Mouse (Mus musculus) ovary, adult 18-20 months (tissue): ENCODE data around the gene Myh10.

Experiments used
- DNase-seq: peaks from one replicate; pipeline ENCODE4 v3.0.0; 2022; ENCODE audit warnings: low spot score, mixed read lengths

Myh10 gene

DNA sequence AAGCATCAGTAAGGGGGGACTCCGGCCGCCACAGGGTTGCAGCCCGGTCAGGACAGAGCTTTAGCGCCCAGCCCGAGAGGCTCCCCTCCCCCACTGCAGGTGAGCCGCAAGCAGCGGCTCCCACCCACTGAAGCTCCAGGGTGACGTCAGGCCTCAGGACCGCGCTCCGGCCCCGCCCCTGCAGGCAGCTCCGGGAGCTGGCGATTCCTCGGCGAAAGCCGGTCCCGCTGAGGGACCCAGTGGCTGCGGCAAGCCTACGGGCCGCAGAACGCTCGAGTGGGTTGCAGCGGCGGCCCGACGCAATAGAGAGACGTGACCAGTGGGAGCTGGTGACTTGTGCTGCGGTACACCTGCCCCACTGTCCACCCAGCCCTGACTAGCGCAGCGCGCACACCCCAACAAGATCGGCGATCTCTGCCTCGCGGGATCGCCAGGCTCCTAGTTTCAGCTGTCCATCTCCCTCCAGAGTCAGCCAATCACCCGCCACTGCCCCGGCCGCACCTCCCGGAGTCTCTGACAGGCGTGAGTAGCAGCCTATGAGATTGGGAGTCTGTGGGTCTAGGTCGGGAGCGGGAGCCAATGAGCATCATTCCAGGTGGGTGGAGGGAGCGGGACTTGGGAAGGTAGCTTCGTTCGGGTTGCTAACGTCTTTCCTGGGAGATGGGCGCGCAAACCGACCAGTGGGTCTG is at the start of gene Myh10:
TSS of gene Myh10 (plus strand) at position 239 of the 689 bp plus-strand sequence.
- DNase-seq = peak; percentile 99

DNA sequence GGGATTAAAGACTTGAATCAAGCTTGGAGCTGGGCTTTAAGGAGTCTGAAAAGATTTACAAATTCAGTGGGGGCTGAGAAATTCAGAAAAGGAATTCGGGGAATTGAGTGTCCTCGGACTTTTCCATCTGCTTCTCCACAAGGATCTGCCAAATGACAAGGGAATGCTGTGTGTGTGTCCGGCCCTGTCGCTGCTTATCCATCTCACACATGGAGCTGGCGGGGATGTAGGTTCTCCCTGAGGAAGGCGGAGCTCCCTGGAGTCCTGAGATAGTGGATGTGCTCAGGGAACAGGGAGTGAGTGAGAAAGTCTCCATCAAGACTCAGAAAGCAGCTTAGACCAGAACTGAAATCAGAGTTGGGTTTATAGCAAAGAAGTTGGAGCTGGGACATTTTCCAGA is 46.6 kb upstream of the Myh10 start:
- DNase-seq = no peak

DNA sequence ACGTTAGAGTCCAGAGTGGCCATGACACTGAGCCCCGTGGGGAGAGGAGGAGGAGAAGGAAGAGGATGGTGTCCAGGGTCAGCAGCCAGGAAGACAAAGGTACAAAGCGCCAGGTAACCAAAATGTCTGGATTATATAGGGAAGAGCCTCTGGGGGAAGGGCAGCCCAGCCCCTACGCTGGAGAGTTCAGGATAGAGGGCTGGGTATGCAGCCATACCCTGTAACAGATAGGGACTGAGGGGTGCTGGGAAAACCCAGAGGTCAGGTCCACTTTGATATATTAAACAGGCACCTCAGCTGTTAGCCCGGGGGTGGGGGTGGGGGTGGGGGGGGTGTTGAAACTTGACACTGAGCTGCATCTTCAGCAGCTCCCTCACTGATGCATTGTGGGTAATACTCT is 43.6 kb upstream of the Myh10 start:
- DNase-seq = no peak

DNA sequence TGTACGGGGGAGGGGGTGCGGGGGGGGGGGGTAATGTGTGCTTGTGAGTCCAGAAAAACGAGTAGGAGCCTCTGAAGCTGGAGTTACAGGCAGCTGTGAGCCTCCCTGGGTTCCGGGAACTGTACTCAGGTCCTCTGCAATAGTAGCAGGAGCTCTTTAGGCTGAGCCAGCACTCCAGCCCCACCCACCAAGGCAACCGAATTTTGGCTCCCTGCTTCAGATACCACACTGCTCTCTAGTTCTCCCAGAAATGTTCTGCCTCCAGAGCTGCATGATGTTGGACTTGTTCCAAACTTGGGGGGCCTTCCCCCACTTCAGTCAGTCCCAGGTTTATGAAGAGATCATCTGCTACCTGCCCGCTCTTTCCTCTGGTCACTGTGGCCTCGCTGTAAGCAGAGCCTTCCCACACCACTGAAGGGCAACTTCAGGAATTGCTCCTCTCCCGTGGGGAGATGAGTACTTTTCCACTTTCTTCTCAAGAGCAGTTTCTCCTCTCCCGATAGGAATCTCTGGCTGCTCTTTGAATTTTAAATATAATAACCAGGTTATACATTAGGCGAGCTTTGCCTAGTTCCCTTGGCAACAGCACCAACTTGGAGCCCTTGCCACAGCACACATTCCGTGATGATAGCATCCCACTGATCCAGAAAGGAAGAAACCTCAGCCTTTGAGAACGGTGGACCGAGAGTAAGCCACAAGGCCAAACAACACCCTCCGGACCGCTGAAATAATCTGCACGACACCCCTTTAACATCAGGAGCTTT is 42.8 kb upstream of the Myh10 start:
- no peak for DNase-seq

DNA sequence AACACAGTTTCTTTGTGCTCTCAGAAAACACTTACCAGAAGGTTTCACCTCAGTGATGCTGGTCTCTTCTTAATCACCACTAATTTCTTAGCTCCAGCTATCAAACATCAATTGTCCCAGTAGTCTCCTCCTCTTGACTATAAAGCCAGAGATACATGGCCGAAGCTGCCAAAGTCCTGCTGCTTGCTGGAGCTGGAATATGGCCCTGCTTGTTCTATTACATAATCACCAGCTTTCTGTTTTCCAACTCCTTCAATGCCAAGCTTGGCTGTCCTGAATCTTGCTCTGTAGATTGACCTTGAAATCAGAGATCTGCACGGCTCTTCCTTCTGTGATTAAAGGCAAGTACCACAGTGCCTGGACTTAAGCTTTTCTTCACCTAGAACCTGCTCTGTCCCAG is 39.8 kb upstream of the Myh10 start:
- no peak for DNase-seq

DNA sequence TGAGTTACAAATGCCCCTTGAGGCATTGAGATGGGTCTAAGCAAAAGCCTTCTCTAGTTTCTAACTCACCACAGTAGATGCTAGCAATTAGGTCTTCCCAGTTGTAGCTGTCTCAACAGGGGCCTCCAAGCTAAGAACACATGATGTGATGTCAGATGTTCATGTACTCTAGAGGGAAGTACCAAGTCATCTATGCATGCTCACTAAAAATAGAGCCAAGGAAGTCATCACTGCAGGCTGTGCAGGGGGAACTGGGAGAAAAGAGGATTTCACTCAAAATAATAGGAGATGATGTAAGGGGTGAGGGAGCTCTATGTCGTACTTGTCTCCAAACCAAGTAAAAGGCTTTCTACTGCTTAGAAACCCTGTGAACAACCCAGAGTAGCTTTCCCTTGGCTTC is 35.8 kb upstream of the Myh10 start:
- DNase-seq = no peak

DNA sequence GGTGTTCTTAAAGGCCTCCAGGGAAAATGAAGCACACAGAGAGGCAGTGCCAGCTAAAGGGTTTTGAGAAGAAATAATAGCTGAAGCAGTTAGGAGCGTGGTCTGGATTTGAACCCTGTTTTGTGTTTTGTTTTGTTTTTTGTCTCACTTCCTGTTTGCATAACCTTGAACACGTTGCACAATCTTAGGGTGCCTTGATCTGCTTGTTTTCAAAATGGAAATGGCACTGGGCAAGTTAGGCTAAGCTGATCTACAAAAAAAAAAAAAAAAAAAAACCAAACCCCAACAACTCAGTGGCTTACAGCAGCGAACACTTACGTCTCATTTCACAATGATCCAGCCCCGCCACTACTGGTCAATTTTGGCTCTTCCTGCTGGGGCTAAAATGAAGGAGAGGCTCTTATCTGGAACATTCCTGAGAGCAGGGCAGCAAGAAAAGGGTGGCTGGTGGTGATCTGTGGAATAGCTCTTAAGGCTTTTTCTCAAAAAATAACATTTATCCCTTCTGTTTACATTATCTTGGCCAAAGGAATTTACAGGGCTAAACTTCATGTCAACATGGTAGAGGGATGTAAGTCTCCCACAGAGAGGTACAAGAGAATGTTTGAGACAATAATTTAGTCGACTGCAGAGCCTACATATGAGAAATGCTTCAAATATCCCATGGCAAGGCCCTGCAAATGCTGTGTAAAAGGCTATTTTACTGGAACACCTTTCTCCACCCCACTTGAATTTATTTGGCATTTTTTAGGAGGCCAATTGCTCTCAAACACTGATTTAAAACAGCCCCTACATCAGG is 34.3 kb upstream of the Myh10 start:
- no peak for DNase-seq

DNA sequence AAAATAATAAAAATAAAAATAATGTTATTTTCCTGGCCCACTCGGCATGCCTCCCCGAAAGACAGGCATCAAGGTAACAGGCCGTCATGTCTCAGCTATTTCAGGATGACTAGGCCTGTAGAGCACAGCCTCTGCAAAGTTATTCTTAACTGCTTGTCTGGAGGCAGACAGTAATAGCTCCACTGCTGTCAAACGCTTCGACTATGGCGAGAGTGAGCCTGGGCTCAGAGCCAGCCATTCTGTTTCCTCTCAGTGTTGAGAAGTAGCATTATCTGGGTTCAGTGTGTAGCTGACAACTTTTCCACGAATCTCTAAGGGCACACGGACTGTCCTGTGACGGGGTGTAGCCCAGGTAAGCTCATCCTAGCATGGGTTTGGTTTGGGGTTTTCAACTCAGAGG is 33.5 kb upstream of the Myh10 start:
- DNase-seq = no peak

DNA sequence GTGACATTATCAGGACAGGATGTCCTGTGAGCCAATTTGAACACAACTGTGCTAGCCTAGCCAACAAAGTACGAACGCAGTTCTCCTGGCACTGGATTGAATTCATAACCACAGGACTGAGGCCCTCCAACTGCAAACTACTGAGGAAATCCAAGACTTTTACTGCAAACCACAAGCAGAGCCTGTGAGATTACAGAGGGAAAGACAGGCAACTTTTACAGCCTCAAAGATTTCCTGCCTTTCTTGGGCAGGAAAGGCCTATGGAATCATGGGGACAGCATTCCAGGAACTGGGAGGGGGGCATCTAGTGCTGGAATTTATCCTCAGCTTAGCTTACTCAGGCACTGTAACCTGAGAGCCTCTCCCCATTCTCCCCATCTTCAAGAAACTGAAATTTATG is 26.0 kb upstream of the Myh10 start:
- DNase-seq = no peak

DNA sequence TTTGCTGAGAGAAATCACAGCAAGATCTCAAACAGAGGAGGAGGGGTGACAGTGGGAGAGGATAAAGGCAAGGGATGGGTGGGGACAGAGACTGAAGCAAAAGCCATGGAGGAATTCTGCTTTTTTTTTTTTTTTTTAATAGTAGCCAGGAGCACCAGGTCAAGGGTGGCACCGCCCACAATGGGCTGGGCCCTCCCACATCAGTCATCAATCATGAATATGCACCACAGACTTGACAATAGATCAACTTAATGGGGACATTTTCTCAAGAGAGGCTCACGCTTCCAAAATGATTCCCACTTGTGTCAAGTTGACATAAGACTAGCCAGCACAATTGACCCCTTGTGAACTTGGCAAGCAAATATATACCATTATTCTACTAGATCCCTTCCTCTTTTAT is 25.1 kb upstream of the Myh10 start:
- no peak for DNase-seq

DNA sequence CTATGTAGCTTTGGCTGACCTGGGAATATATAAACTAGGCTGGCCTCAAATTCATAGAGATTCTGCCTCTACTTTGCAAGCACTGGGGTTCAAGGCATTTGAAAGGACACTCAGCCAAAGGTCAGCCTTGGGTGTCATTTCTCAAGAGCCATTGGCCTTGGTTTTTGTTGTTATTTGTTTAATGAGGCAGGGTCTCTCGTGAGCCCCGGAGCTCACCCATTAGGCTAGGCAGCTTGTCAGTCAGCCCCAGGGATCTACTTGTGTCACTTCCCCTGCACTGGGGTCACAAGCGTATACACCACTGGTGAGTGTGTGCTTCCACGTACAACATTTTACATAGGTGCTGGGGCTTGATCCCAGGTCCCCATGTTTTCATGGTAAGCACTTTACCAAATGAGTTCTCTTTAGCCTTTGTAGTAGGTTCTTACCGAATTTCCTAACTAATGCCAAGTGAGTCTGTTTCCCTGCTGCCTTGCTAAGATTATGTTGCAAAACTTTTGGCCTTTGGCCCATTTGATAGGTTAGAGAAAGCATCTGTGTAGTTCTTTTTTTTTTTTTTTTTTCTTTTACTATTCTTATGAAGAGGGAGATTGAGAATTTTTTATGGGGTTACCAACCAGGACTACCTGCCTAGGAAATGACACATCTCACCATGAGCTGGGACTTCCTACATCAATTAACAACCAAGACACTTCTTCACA is 18.9 kb upstream of the Myh10 start:
- no peak for DNase-seq

DNA sequence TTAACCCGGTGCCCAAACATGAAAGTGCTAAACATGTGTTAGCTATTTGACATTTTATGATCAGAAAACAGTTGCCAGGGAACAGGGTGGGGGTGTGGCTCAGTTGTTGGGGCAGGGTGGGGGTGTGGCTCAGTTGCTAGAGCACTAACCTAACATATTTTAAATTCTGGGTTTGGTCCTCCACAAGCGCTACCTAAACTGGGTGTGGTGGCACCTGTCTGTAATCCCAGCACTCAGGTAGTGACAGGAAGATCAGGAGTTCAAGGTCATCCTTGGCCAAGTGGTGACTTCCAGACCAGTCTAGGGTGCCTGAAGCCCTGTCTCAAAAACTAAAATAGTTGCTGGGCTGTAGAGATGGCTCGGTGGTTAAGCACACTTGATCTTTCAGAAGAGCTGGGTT is 17.3 kb upstream of the Myh10 start:
- no peak for DNase-seq

DNA sequence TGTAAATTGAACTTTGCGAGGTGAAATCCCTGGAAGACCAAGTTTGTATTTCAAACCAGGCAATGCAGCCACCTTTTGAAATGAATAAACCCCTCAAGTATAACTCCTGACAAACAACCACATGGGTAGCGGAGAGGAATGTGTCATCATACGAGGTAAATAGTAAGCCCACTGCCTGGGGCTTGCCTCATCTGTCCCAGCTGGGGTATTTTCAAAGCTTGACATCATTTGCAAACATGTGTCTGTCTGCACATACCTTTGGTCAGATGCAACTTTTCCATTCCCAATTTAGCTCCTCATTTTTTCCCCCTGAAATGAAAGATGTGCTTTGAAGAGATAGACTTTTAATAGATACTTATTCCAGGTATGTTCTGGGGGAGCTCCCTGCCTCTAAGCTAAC is 16.7 kb upstream of the Myh10 start:
- DNase-seq = no peak

DNA sequence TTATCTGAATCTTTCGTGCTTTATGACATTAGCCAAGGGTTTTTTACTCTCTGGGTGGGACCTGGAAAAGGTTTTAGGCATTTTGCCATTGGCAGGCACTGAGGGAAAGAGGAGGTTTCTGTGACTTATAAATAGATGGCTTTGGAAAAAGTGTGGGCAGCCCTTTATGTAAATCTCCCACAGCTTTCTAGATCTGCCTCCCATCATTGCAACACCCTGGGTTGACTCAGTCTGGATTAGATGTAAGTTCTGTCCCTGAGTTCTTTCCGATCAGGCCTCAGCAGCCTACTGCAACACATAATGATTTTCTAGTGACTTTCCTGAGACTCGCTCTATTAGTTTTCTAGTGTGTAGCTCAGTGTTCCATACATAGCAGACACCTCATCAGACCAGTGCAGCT is 16.1 kb upstream of the Myh10 start:
- no peak for DNase-seq

DNA sequence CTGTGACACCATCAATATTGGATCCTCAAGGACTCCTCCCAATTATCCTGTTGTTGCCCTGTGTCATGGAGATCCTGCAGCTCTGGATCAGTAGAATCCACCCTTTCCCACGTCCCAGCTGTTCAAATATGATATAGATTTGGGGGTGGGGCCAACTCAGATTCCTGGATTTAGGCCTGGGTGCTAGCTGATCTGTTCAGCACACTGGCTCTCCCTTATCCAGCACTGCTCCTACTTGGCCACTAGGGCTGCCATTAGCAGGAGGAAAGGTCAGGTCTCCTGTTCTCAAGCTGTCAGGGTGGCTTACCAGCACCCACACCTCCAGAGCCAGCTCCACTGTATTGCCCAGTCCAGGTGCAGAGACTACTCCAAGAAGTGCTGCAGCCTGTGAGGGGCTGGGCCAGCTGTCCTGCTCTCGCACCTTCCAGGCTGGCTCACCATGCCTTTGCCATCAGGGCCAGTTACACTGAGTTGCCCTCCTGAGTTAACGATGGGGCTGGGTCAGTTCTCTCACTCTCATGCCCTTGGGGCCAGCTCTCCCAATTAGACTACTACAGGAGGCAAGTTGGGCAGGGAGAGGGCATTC is 10.0 kb upstream of the Myh10 start:
- no peak for DNase-seq

DNA sequence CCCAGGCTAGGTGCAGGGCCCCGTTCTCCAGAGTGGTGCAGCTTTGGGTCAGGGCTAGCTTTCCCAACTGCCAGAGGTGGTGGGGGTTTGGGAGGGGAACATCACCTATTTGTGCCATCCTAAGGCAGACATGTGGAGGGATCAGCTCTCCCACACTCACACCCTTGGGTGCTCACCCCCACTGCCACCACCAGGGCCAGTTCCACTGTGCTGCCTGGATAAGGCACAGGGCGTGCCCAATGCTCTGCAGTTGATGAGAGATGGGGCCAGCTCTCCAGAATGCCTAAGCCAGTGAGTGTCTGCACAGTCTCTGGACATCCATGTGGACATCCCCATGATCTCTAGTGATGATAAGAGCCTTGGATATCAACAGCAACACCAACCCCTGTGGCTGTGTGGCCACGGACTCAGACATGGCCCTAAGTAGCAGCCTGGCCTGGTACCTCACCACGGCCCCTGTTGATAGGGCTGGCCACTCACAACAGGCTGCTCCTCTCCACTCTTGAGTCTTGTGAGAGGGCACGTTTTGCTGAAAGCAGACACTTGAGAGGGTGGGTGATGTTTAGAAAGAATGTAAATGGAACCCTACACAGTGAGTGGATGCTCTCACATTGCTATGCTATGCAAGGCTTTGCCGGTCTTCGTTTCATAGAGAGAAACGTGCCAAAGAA is 9.1 kb upstream of the Myh10 start:
- no peak for DNase-seq

DNA sequence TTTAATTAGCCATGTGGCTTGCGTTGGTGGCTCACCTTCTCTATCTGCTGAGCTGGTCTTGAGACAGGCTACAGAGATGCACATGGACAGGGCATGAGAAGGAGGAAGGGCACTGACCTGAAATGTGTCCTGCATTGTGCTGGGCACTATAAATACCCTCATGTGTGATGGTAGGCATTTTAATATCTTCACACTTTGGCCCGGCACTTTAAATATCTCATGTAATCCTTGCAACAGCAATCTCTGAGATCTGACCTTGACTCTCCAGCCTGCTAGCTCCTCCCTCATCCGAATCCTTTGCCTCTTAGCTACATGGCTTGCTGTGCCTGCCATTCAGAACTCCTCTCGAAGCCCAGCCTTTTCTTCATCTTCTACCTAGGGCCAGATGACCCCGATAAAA is 5.4 kb upstream of the Myh10 start:
- DNase-seq = no peak

DNA sequence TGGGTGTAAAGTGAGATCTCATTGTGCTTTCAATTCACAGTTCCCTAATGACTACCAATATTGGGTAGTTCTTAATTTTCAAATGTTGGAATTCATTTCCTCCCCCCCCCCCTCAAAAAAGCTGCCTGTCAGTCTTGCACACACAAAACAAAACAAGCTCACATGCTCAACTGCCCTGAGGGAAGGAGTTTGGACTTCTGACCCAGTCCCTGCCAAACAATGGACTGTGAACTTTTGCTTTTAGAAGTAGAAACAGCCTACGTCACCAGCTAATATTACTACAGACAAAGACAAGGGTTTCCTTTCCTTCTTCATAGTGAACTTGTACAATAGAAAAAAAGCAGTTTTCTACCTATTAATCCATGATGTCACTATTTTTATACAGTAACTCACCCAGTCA is 2.1 kb upstream of the Myh10 start:
- no peak for DNase-seq

DNA sequence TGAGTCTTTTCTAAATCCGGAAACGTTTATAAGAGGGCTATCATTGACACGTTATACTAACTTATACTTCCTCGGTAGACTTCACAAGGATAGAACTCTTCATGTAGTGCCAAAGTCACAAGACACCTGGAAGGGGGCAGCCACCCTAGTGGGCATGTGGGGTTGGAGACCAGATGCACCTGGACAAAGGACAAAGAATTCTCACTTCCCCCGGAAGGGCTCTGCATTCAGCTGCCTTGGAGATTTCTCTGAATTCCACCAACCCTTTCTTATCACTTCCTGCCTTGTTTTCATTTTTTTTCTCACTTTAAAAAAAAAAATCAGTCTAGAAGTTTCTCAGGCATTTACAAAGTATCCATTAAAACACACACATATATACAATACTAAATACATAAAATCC is 894 bp upstream of the Myh10 start:
- DNase-seq = no peak

DNA sequence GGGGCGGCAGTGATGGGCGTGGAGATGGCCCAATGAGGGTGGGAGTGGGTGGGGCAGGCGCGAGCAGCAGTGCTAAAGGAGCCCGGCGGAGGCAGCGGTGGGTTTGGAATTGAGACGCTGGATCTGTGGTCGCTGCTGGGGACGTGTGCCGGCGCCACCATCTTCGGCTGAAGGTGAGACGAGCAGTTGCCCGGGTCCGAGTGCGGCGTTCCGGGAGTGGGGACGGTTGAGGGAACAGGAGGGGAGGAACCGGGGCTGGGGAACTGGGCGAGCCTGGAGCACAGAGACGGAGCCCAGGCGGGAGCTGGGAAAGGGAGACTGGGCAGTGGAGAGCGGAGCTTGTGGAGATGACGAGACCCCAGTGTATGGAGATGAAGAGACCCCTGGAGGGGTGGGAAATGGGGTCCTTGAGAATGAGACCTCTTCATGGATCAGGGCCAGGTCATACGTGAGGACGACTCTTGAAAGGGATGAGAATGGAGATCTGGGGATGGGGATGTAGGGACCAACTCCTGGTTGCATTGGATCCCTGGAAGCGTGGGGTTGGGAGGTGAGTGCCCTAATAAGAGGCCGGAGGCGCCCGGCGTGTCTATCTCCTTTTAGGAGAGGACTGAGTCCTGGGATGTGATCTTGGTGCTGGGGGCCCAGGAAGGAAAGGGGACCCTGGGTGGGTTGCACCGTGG is 792 bp downstream of the Myh10 start:
- DNase-seq = no peak
